Mouse (Mus musculus): ENCODE measurements around the gene Lyrm7. TPM values are rescaled to one million over a fixed set of nuclear protein-coding genes. Genes with fewer than 3 reads are reported as not detected.

Gene Lyrm7
- polyA plus RNA-seq, 1 experiment: 2.9 TPM

- H3K4me1 ChIP-seq (replicated peaks; ENCODE audit: control insufficient read depth, insufficient read depth, low read length): no peaks in the 10 kb centered on the region
- WGBS: 97% methylated on average over 9 of the region's 9 CpGs
- no peak for TF ChIP-seq POLR2A (IDR thresholded peaks at IDR 0.05; ENCODE audit: control insufficient read depth, extremely low read depth, insufficient read depth, low read length, poor library complexity)
- no peak for TF ChIP-seq CTCF (IDR thresholded peaks at IDR 0.05; ENCODE audit: borderline replicate concordance, control insufficient read depth, extremely low read depth, insufficient read depth, low read length, poor library complexity)
- no peaks in the 10 kb centered on the region for H3K36me3 ChIP-seq (ENCODE audit: control insufficient read depth, insufficient read depth, low read length)
- no peak overlapping the region for H3K27ac ChIP-seq (ENCODE audit: control insufficient read depth, insufficient read depth, low read length)
- H3K4me3 ChIP-seq (ENCODE audit: control insufficient read depth, insufficient read depth, low read length): no peak overlapping the region
- H3K27me3 ChIP-seq (ENCODE audit: control insufficient read depth, insufficient read depth, low read length): no peaks in the 10 kb centered on the region
- DNase-seq: no peak
Measured at GRCm38 (mm10) chr11:54894589-54894988, 33.9 kb upstream of the Lyrm7 start.

- no peaks in the 10 kb centered on the region for H3K27me3 ChIP-seq (ENCODE audit: control insufficient read depth, insufficient read depth, low read length)
- WGBS: 90% methylated on average over 7 of the region's 7 CpGs
- DNase-seq: no peak
- no peaks in the 10 kb centered on the region for H3K4me1 ChIP-seq (replicated peaks; ENCODE audit: control insufficient read depth, insufficient read depth, low read length)
- TF ChIP-seq POLR2A (IDR thresholded peaks at IDR 0.05; ENCODE audit: control insufficient read depth, extremely low read depth, insufficient read depth, low read length, poor library complexity): no peak
- no peak for TF ChIP-seq CTCF (IDR thresholded peaks at IDR 0.05; ENCODE audit: borderline replicate concordance, control insufficient read depth, extremely low read depth, insufficient read depth, low read length, poor library complexity)
- H3K27ac ChIP-seq (ENCODE audit: control insufficient read depth, insufficient read depth, low read length): no peak overlapping the region
- H3K36me3 ChIP-seq (ENCODE audit: control insufficient read depth, insufficient read depth, low read length): no peaks in the 10 kb centered on the region
- no peak overlapping the region for H3K4me3 ChIP-seq (ENCODE audit: control insufficient read depth, insufficient read depth, low read length)
Measured at GRCm38 (mm10) chr11:54892091-54892490, 31.4 kb upstream of the Lyrm7 start.

DNA sequence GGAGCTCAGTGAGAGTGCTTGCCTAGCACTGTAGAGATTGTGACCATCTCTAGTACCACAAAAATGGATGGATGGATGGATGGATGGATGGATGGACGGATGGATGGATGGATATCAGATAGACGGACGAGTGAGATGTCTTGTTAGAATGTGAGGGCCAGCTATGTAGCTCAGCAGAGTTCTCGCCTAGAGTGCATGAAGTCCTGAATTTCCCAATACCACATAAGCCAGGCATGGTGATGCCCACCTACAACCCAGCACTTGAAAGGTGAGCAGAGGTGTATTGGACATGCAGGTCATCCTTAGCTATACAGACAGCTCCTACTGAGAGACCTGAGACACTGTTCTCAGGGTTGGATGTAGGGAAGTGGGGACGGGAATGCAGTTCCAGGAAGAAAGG, 30.6 kb upstream of the Lyrm7 start:
- WGBS: 93% methylated on average over 5 of the region's 5 CpGs
- Histone ChIP-seq H3K4me3 (ENCODE audit: control insufficient read depth, insufficient read depth, low read length) (no peak overlapping the region), H3K27ac (ENCODE audit: control insufficient read depth, insufficient read depth, low read length) (no peak overlapping the region), H3K36me3 (ENCODE audit: control insufficient read depth, insufficient read depth, low read length) (no peaks in the 10 kb centered on the region), H3K27me3 (ENCODE audit: control insufficient read depth, insufficient read depth, low read length) (no peaks in the 10 kb centered on the region), H3K4me1 (replicated peaks; ENCODE audit: control insufficient read depth, insufficient read depth, low read length) (no peaks in the 10 kb centered on the region)
- TF ChIP-seq POLR2A (IDR thresholded peaks at IDR 0.05; ENCODE audit: control insufficient read depth, extremely low read depth, insufficient read depth, low read length, poor library complexity): no peak
- TF ChIP-seq CTCF (IDR thresholded peaks at IDR 0.05; ENCODE audit: borderline replicate concordance, control insufficient read depth, extremely low read depth, insufficient read depth, low read length, poor library complexity): no peak
- no peak for DNase-seq

DNA sequence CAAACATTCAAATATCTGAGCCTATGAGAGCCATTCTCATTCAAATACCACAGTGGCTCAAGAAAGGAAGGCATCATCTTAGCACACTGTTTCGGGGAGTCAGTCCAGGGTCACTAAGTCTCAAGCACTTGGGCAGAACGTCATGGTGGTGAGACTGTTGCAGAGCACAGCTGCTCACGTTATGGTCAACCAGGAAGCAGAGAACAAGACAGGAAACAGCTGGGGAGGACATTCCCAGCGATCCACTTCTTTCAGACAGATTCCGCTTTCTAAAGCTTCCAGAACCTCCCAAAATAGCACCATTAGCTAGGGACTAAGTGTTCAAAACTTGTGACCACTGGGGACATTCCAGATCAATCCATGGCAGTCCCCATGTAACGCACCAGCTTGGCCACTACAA, 27.2 kb upstream of the Lyrm7 start:
- Histone ChIP-seq H3K27me3 (ENCODE audit: control insufficient read depth, insufficient read depth, low read length) (no peaks in the 10 kb centered on the region), H3K27ac (ENCODE audit: control insufficient read depth, insufficient read depth, low read length) (no peak overlapping the region), H3K4me3 (ENCODE audit: control insufficient read depth, insufficient read depth, low read length) (no peak overlapping the region), H3K4me1 (replicated peaks; ENCODE audit: control insufficient read depth, insufficient read depth, low read length) (peaks cover 9% of the 10 kb centered on the region; the same call in 1 of the 2 replicates), H3K36me3 (ENCODE audit: control insufficient read depth, insufficient read depth, low read length) (no peaks in the 10 kb centered on the region)
- no peak for DNase-seq
- no peak for TF ChIP-seq CTCF (IDR thresholded peaks at IDR 0.05; ENCODE audit: borderline replicate concordance, control insufficient read depth, extremely low read depth, insufficient read depth, low read length, poor library complexity)
- TF ChIP-seq POLR2A (IDR thresholded peaks at IDR 0.05; ENCODE audit: control insufficient read depth, extremely low read depth, insufficient read depth, low read length, poor library complexity): no peak
- 88% methylated on average over 6 of the region's 6 CpGs for WGBS

- no peaks in the 10 kb centered on the region for H3K36me3 ChIP-seq (ENCODE audit: control insufficient read depth, insufficient read depth, low read length)
- H3K4me3 ChIP-seq (ENCODE audit: control insufficient read depth, insufficient read depth, low read length): no peak overlapping the region
- TF ChIP-seq POLR2A (IDR thresholded peaks at IDR 0.05; ENCODE audit: control insufficient read depth, extremely low read depth, insufficient read depth, low read length, poor library complexity) (no peak), CTCF (IDR thresholded peaks at IDR 0.05; ENCODE audit: borderline replicate concordance, control insufficient read depth, extremely low read depth, insufficient read depth, low read length, poor library complexity) (no peak)
- H3K27ac ChIP-seq (ENCODE audit: control insufficient read depth, insufficient read depth, low read length): no peak overlapping the region
- 99% methylated on average over 2 of the region's 2 CpGs for WGBS
- DNase-seq: no peak
- peaks cover 9% of the 10 kb centered on the region; the same call in 1 of the 2 replicates for H3K4me1 ChIP-seq (replicated peaks; ENCODE audit: control insufficient read depth, insufficient read depth, low read length)
- H3K27me3 ChIP-seq (ENCODE audit: control insufficient read depth, insufficient read depth, low read length): no peaks in the 10 kb centered on the region
Measured at GRCm38 (mm10) chr11:54885406-54885805, 24.7 kb upstream of the Lyrm7 start.

GRCm38 (mm10) chr11:54884937-54885336, 24.2 kb upstream of the Lyrm7 start:
- WGBS: 66% methylated on average over 5 of the region's 5 CpGs
- H3K4me3 ChIP-seq (ENCODE audit: control insufficient read depth, insufficient read depth, low read length): no peak overlapping the region
- TF ChIP-seq CTCF (IDR thresholded peaks at IDR 0.05; ENCODE audit: borderline replicate concordance, control insufficient read depth, extremely low read depth, insufficient read depth, low read length, poor library complexity): no peak
- TF ChIP-seq POLR2A (IDR thresholded peaks at IDR 0.05; ENCODE audit: control insufficient read depth, extremely low read depth, insufficient read depth, low read length, poor library complexity): no peak
- H3K4me1 ChIP-seq (replicated peaks; ENCODE audit: control insufficient read depth, insufficient read depth, low read length): peaks cover 9% of the 10 kb centered on the region; the same call in 1 of the 2 replicates
- no peak overlapping the region for H3K27ac ChIP-seq (ENCODE audit: control insufficient read depth, insufficient read depth, low read length)
- no peak for DNase-seq
- H3K36me3 ChIP-seq (ENCODE audit: control insufficient read depth, insufficient read depth, low read length): no peaks in the 10 kb centered on the region
- no peaks in the 10 kb centered on the region for H3K27me3 ChIP-seq (ENCODE audit: control insufficient read depth, insufficient read depth, low read length)
